Mouse (Mus musculus): ENCODE data around the gene Traip.

GRCm38 (mm10) chr9:107963700-107964099, 13.8 kb downstream of the Traip start:
- TF ChIP-seq CTCF (IDR thresholded peaks at IDR 0.05; ENCODE audit: low read depth, low read length) (peak; percentile 98), POLR2A (IDR thresholded peaks at IDR 0.05; ENCODE audit: extremely low read depth, insufficient read depth, low read length) (no peak)

Measured in liver, adult 2 months (tissue).